Mouse (Mus musculus) liver, adult 2 months (tissue): ENCODE data around the gene Fam185a. TPM values are rescaled to one million over a fixed set of nuclear protein-coding genes. Genes with fewer than 3 reads are reported as not detected.

Experiments used
- DNase-seq: peaks from one replicate; pipeline ENCODE4 v3.0.0-alpha.2; 2011; ENCODE audit warnings: low read depth, low spot score; ENCODE audit errors: extremely low read depth
- H3K27ac ChIP-seq: fragments of 200-500 bp; replicated peaks from 2 replicates; pipeline ENCODE4 v1.5.1; 2012; ENCODE audit warnings: low read depth, mild to moderate bottlenecking, control low read depth, inconsistent platforms, low read length; ENCODE audit not compliant: insufficient read depth
- H3K27me3 ChIP-seq: fragments of 200-500 bp; 2 replicates; pipeline ENCODE4 v1.6.1; 2012; ENCODE audit warnings: mild to moderate bottlenecking, moderate library complexity, low read length, inconsistent platforms; ENCODE audit not compliant: control insufficient read depth, insufficient read depth
- H3K36me3 ChIP-seq: fragments of 200-500 bp; 2 replicates; pipeline ENCODE4 v1.6.1; 2012; ENCODE audit warnings: low read length, inconsistent platforms; ENCODE audit not compliant: control insufficient read depth, insufficient read depth
- H3K4me1 ChIP-seq: fragments of 200-500 bp; 2 replicates; pipeline ENCODE4 v1.6.1; 2011; ENCODE audit warnings: low read length; ENCODE audit not compliant: control insufficient read depth, insufficient read depth
- H3K4me3 ChIP-seq: fragments of 200-500 bp; 2 replicates; pipeline ENCODE4 v1.5.1; 2011; ENCODE audit warnings: low read depth, mild to moderate bottlenecking, control low read depth, low read length, moderate library complexity; ENCODE audit not compliant: insufficient read depth
- H3K79me2 ChIP-seq: fragments of 200-500 bp; 2 replicates; pipeline ENCODE4 v1.6.1; 2012; ENCODE audit warnings: inconsistent platforms, mild to moderate bottlenecking, low read length, moderate library complexity; ENCODE audit not compliant: control insufficient read depth, insufficient read depth
- H3K9ac ChIP-seq: fragments of 200-500 bp; 2 replicates; pipeline ENCODE4 v1.6.1; 2012; ENCODE audit warnings: low read depth, mild to moderate bottlenecking, control low read depth, inconsistent platforms, low read length
- CTCF ChIP-seq: fragments of 200-500 bp; IDR thresholded peaks from 2 replicates; pipeline ENCODE4 v1.5.1; 2011; ENCODE audit warnings: low read depth, low read length, control low read depth
- POLR2A ChIP-seq: fragments of 200-500 bp; IDR thresholded peaks from 2 replicates; pipeline ENCODE4 v1.6.1; 2011; ENCODE audit warnings: low read length, control low read depth; ENCODE audit not compliant: insufficient read depth; ENCODE audit errors: extremely low read depth
- WGBS: fragments of 180-500 bp; shearing (Covaris S2); methylation state at CpG from one replicate; pipeline ENCODE4 v1.1.7; 2018; 5-methylcytosine and 5-hydroxymethylcytosine counted together
- polyA plus RNA-seq: library from polyadenylated mRNA; depleted of rRNA; stranded (reverse); fragments of >200 nt; gene quantifications from 2 replicates; pipeline ENCODE4 v1.2.3, GENCODE M21; 2012
- total RNA-seq: library from RNA; depleted of rRNA; stranded (reverse); fragments of >200 nt; gene quantifications from 2 replicates; pipeline ENCODE4 v1.2.3, GENCODE M21; 2014

Fam185a gene
- total and polyA plus RNA-seq, 2 experiments: 1.7 to 9.8 TPM

GRCm38 (mm10) chr5:21513363-21513762 is 88.6 kb downstream of the Fam185a start:
- DNase-seq: no peak
- Histone ChIP-seq H3K4me1 (no peaks in the 10 kb centered on the region), H3K27me3 (no peaks in the 10 kb centered on the region), H3K36me3 (no peaks in the 10 kb centered on the region), H3K4me3 (no peak overlapping the region), H3K79me2 (no peaks in the 10 kb centered on the region), H3K9ac (no peak overlapping the region), H3K27ac (no peak overlapping the region)
- TF ChIP-seq POLR2A (no peak), CTCF (no peak)
- WGBS: 81% methylated on average over 10 of the region's 10 CpGs

GRCm38 (mm10) chr5:21517562-21517961 is 92.8 kb downstream of the Fam185a start:
- Histone ChIP-seq H3K4me3 (no peak overlapping the region), H3K36me3 (no peaks in the 10 kb centered on the region), H3K27me3 (no peaks in the 10 kb centered on the region), H3K27ac (no peak overlapping the region), H3K79me2 (no peaks in the 10 kb centered on the region), H3K9ac (no peak overlapping the region), H3K4me1 (no peaks in the 10 kb centered on the region)
- TF ChIP-seq CTCF (no peak), POLR2A (no peak)
- WGBS: 92% methylated on average over 2 of the region's 2 CpGs
- DNase-seq: peak; percentile 31

- WGBS: 86% methylated on average over 4 of the region's 4 CpGs
Observed at GRCm38 (mm10) chr5:21518207-21518606, 93.4 kb downstream of the Fam185a start.

GRCm38 (mm10) chr5:21519166-21519565 is 94.4 kb downstream of the Fam185a start:
- Histone ChIP-seq H3K27me3 (no peaks in the 10 kb centered on the region), H3K79me2 (no peaks in the 10 kb centered on the region), H3K4me1 (no peaks in the 10 kb centered on the region), H3K36me3 (no peaks in the 10 kb centered on the region), H3K4me3 (no peak overlapping the region), H3K9ac (no peak overlapping the region), H3K27ac (no peak overlapping the region)
- TF ChIP-seq POLR2A: no peak
- DNase-seq: no peak
- 80% methylated on average over 3 of the region's 3 CpGs for WGBS

More at GRCm38 (mm10) chr5:21518207-21518606, 93.4 kb downstream of the Fam185a start:
- TF ChIP-seq POLR2A: no peak
- TF ChIP-seq CTCF: no peak
- Histone ChIP-seq H3K9ac (no peak overlapping the region), H3K4me1 (no peaks in the 10 kb centered on the region), H3K36me3 (no peaks in the 10 kb centered on the region), H3K4me3 (no peak overlapping the region), H3K79me2 (no peaks in the 10 kb centered on the region), H3K27me3 (no peaks in the 10 kb centered on the region), H3K27ac (no peak overlapping the region)
- no peak for DNase-seq

- H3K27ac ChIP-seq: 0 out of 2 replicates have a peak overlapping the region, but pooled peaks have one; percentile 27
- no peak for DNase-seq
- H3K4me3 ChIP-seq: no peak overlapping the region
- no peaks in the 10 kb centered on the region for H3K27me3 ChIP-seq
- H3K79me2 ChIP-seq: no peaks in the 10 kb centered on the region
- H3K36me3 ChIP-seq: no peaks in the 10 kb centered on the region
- WGBS: 76% methylated on average over 11 of the region's 11 CpGs
- H3K9ac ChIP-seq: no peak overlapping the region
- no peak for TF ChIP-seq POLR2A
- no peaks in the 10 kb centered on the region for H3K4me1 ChIP-seq
Observed at GRCm38 (mm10) chr5:21526835-21527485, 102.2 kb downstream of the Fam185a start.

- no peaks in the 10 kb centered on the region for H3K4me1 ChIP-seq
- no peak overlapping the region for H3K9ac ChIP-seq
- no peaks in the 10 kb centered on the region for H3K79me2 ChIP-seq
- H3K27me3 ChIP-seq: no peaks in the 10 kb centered on the region
- TF ChIP-seq POLR2A (no peak), CTCF (no peak)
- WGBS: 64% methylated on average over 4 of the region's 4 CpGs
- H3K4me3 ChIP-seq: no peak overlapping the region
- DNase-seq: peak; percentile 19
- no peaks in the 10 kb centered on the region for H3K36me3 ChIP-seq
- 0 out of 2 replicates have a peak overlapping the region, but pooled peaks have one; percentile 27 for H3K27ac ChIP-seq
Observed at GRCm38 (mm10) chr5:21527488-21527911, 102.7 kb downstream of the Fam185a start.
